Mouse (Mus musculus) gastrocnemius, adult 8-10 months (tissue): ENCODE measurements at regions not wholly inside any gene's neighbourhood (a gene's known extent, or its start where the extent isn't known, plus 50 kb on each side); places are given as distances from the start of the nearest gene placed in this dataset.

Source experiments
- DNase-seq, 2 experiments: peaks; one replicate each; pipeline ENCODE4 v3.0.0; 2022; ENCODE audit warnings: low spot score in 2 of 2

GRCm38 (mm10) chr13:44231868-44232715 lies 447.5 kb downstream of the Cd83 start:
- DNase-seq = peak in 1 of 2 experiments; percentile 27

GRCm38 (mm10) chr13:44232716-44233051 lies 448.1 kb downstream of the Cd83 start:
- no peak for DNase-seq

GRCm38 (mm10) chr13:44234241-44234640 lies 449.7 kb downstream of the Cd83 start:
- no peak for DNase-seq

GRCm38 (mm10) chr13:44235236-44235635 lies 450.7 kb downstream of the Cd83 start:
- no peak for DNase-seq

- DNase-seq = peak; percentile 12 to 24
These were observed 451.4 kb downstream of the Cd83 start for GRCm38 (mm10) chr13:44235941-44236340.

GRCm38 (mm10) chr13:44238308-44238707 lies 453.7 kb downstream of the Cd83 start:
- peak in 1 of 2 experiments; percentile 28 for DNase-seq

- no peak for DNase-seq
These were observed 458.6 kb downstream of the Cd83 start for GRCm38 (mm10) chr13:44243211-44243610.

GRCm38 (mm10) chr13:44246714-44247251 lies 462.2 kb downstream of the Cd83 start:
- no peak for DNase-seq

GRCm38 (mm10) chr13:44247861-44248260 lies 463.3 kb downstream of the Cd83 start:
- no peak for DNase-seq

- DNase-seq = no peak
These were observed 463.8 kb downstream of the Cd83 start for GRCm38 (mm10) chr13:44248401-44248800.

GRCm38 (mm10) chr13:44249119-44249518 lies 464.5 kb downstream of the Cd83 start:
- no peak for DNase-seq

GRCm38 (mm10) chr13:44250474-44251201 lies 466.1 kb downstream of the Cd83 start:
- DNase-seq = no peak

GRCm38 (mm10) chr13:44251503-44251902 lies 466.9 kb downstream of the Cd83 start:
- no peak for DNase-seq

GRCm38 (mm10) chr13:44252496-44252895 lies 467.9 kb downstream of the Cd83 start:
- no peak for DNase-seq

- DNase-seq = no peak
These were observed 470.9 kb upstream of the Jarid2 start for GRCm38 (mm10) chr13:44258422-44258821.

GRCm38 (mm10) chr13:44260039-44260438 lies 469.2 kb upstream of the Jarid2 start:
- no peak for DNase-seq

- DNase-seq = peak; percentile 72 to 78
These were observed 468.5 kb upstream of the Jarid2 start for GRCm38 (mm10) chr13:44260637-44261333.

GRCm38 (mm10) chr13:44272746-44273524 lies 456.3 kb upstream of the Jarid2 start:
- no peak for DNase-seq

- DNase-seq = no peak
These were observed 451.3 kb upstream of the Jarid2 start for GRCm38 (mm10) chr13:44277952-44278351.

- DNase-seq = no peak
These were observed 450.2 kb upstream of the Jarid2 start for GRCm38 (mm10) chr13:44279036-44279435.

GRCm38 (mm10) chr13:44280296-44280695 lies 449.0 kb upstream of the Jarid2 start:
- no peak for DNase-seq
